Mouse (Mus musculus) thymus, adult 2 months (tissue): ENCODE data around the gene Mpp6. TPM values are rescaled to one million over a fixed set of nuclear protein-coding genes. Genes with fewer than 3 reads are reported as not detected.

Source experiments
- DNase-seq: peaks from one replicate; pipeline ENCODE4 v3.0.0; 2021
- H3K27ac ChIP-seq: fragments of 200-500 bp; 2 replicates; pipeline ENCODE4 v1.5.1; 2012; ENCODE audit warnings: low read length, control low read depth; ENCODE audit not compliant: control insufficient read depth, insufficient read depth
- H3K27me3 ChIP-seq: fragments of 200-500 bp; 2 replicates; pipeline ENCODE4 v1.6.1; 2012; ENCODE audit warnings: mild to moderate bottlenecking, low read length, moderate library complexity, mixed read lengths; ENCODE audit not compliant: control insufficient read depth, insufficient read depth
- H3K36me3 ChIP-seq: fragments of 200-500 bp; 2 replicates; pipeline ENCODE4 v1.6.1; 2012; ENCODE audit warnings: mild to moderate bottlenecking, low read length, moderate library complexity; ENCODE audit not compliant: control insufficient read depth, insufficient read depth
- H3K4me1 ChIP-seq: fragments of 200-500 bp; replicated peaks from 2 replicates; pipeline ENCODE4 v1.6.1; 2012; ENCODE audit warnings: low read length; ENCODE audit not compliant: control insufficient read depth, insufficient read depth
- H3K4me3 ChIP-seq: fragments of 200-500 bp; 2 replicates; pipeline ENCODE4 v1.5.1; 2012; ENCODE audit warnings: mild to moderate bottlenecking, low read length, control low read depth, moderate library complexity; ENCODE audit not compliant: control insufficient read depth, insufficient read depth
- CTCF ChIP-seq: fragments of 200-500 bp; IDR thresholded peaks from 2 replicates; pipeline ENCODE4 v1.5.1; 2012; ENCODE audit warnings: mild to moderate bottlenecking, control low read depth, low read length, moderate library complexity, borderline replicate concordance; ENCODE audit not compliant: control insufficient read depth, poor library complexity, insufficient read depth; ENCODE audit errors: extremely low read depth
- POLR2A ChIP-seq: fragments of 200-500 bp; IDR thresholded peaks from 2 replicates; pipeline ENCODE4 v1.6.1; 2012; ENCODE audit warnings: mild to moderate bottlenecking, low read length, control low read depth, moderate library complexity; ENCODE audit not compliant: control insufficient read depth, poor library complexity, insufficient read depth; ENCODE audit errors: extremely low read depth
- WGBS: fragments of 180-500 bp; shearing (Covaris S2); methylation state at CpG from one replicate; pipeline ENCODE4 v1.1.7; 2018; 5-methylcytosine and 5-hydroxymethylcytosine counted together
- polyA plus RNA-seq: library from polyadenylated mRNA; depleted of rRNA; stranded (reverse); fragments of >200 nt; gene quantifications from 2 replicates; pipeline ENCODE4 v1.2.3, GENCODE M21; 2012

Mpp6 gene
- polyA plus RNA-seq, 1 experiment: 9.4 TPM

DNA sequence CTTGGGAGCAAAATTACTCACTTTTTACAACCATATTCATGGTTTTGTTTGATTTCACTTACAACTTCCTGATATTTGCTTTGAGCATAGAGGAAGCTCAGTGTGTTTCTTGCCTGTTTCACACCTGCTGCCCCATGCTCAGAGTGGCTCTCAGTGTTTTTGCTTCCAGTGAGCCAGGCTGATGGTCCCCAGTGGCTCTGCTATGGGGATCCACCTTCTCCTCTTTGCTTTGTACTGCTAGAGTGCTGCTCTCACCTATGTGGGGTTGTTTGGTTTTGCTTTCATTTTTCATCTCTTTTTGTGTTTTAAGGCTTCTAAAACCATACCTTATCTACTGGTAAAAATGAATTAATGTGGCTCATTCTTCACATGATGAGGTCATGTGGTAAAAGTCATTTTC is 36.1 kb downstream of the Mpp6 start:
- no peak for DNase-seq
- TF ChIP-seq CTCF: no peak
- TF ChIP-seq POLR2A: no peak
- Histone ChIP-seq H3K4me1 (peaks cover 3% of the 10 kb centered on the region; the same call in 1 of the 2 replicates), H3K27ac (no peak overlapping the region), H3K27me3 (no peaks in the 10 kb centered on the region), H3K36me3 (no peaks in the 10 kb centered on the region), H3K4me3 (no peak overlapping the region)

- H3K36me3 ChIP-seq: no peaks in the 10 kb centered on the region
- no peaks in the 10 kb centered on the region for H3K27me3 ChIP-seq
- peaks cover 3% of the 10 kb centered on the region; the same call in 1 of the 2 replicates for H3K4me1 ChIP-seq
- H3K27ac ChIP-seq: no peak overlapping the region
- 88% methylated on average over 4 of the region's 4 CpGs for WGBS
- no peak overlapping the region for H3K4me3 ChIP-seq
- DNase-seq: no peak
- TF ChIP-seq POLR2A: no peak
- no peak for TF ChIP-seq CTCF
Measured at GRCm38 (mm10) chr6:50149378-50149777, 39.3 kb downstream of the Mpp6 start.

- TF ChIP-seq POLR2A (no peak), CTCF (no peak)
- H3K27me3 ChIP-seq: no peaks in the 10 kb centered on the region
- peaks cover 4% of the 10 kb centered on the region; the same call in 1 of the 2 replicates for H3K36me3 ChIP-seq
- no peak overlapping the region for H3K4me3 ChIP-seq
- H3K4me1 ChIP-seq: no peaks in the 10 kb centered on the region
- H3K27ac ChIP-seq: no peak overlapping the region
- DNase-seq: no peak
- 78% methylated on average over 6 of the region's 6 CpGs for WGBS
Measured at GRCm38 (mm10) chr6:50159842-50160241, 49.8 kb downstream of the Mpp6 start.

GRCm38 (mm10) chr6:50163013-50163412 is 53.0 kb downstream of the Mpp6 start:
- WGBS: 62% methylated on average over 3 of the region's 3 CpGs

GRCm38 (mm10) chr6:50168821-50169220 is 58.8 kb downstream of the Mpp6 start:
- no peak for TF ChIP-seq POLR2A
- TF ChIP-seq CTCF: no peak
- H3K36me3 ChIP-seq: no peaks in the 10 kb centered on the region
- no peaks in the 10 kb centered on the region for H3K27me3 ChIP-seq
- no peak for DNase-seq
- H3K4me3 ChIP-seq: no peak overlapping the region
- no peak overlapping the region for H3K27ac ChIP-seq
- no peaks in the 10 kb centered on the region for H3K4me1 ChIP-seq
- WGBS: 88% methylated on average over 4 of the region's 4 CpGs

More at GRCm38 (mm10) chr6:50163013-50163412, 53.0 kb downstream of the Mpp6 start:
- no peak for DNase-seq
- TF ChIP-seq POLR2A (no peak), CTCF (no peak)
- Histone ChIP-seq H3K36me3 (peaks cover 4% of the 10 kb centered on the region; the same call in 1 of the 2 replicates), H3K4me3 (no peak overlapping the region), H3K27ac (no peak overlapping the region), H3K27me3 (no peaks in the 10 kb centered on the region), H3K4me1 (no peaks in the 10 kb centered on the region)

DNA sequence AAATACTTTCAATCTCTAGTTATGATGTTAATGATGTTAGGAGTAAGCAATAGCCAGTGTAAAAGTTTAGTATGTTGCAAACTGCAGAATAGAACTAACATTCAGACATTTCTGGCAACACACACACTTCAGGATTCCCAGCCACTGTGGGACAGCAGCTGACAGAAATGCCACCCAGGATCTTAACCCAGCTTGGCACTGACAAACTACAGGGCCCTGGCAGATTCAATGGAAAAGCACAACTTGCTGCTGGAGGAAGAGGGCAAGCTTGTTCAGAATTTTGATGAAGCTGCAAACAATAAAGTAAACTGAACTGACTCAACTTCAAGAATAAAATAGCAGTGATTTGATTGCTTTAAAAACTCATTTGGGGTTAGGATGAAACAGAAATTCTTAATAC is 59.7 kb downstream of the Mpp6 start:
- no peak for DNase-seq
- H3K4me3 ChIP-seq: no peak overlapping the region
- no peaks in the 10 kb centered on the region for H3K27me3 ChIP-seq
- no peak overlapping the region for H3K27ac ChIP-seq
- no peaks in the 10 kb centered on the region for H3K4me1 ChIP-seq
- H3K36me3 ChIP-seq: no peaks in the 10 kb centered on the region
- TF ChIP-seq CTCF: no peak
- TF ChIP-seq POLR2A: no peak

- no peak overlapping the region for H3K27ac ChIP-seq
- WGBS: 93% methylated on average over 1 of the region's 1 CpGs
- DNase-seq: no peak
- no peaks in the 10 kb centered on the region for H3K27me3 ChIP-seq
- no peak for TF ChIP-seq CTCF
- no peak for TF ChIP-seq POLR2A
- H3K4me1 ChIP-seq: no peaks in the 10 kb centered on the region
- no peak overlapping the region for H3K4me3 ChIP-seq
- no peaks in the 10 kb centered on the region for H3K36me3 ChIP-seq
Measured at GRCm38 (mm10) chr6:50175736-50176135, 65.7 kb downstream of the Mpp6 start.
